Mouse (Mus musculus): ENCODE results near the gene Pop7.

Gene Pop7

GRCm38 (mm10) chr5:137500186-137500585 is 2.1 kb downstream of the Pop7 start:
- no peak for DNase-seq (ENCODE audit: low spot score)

GRCm38 (mm10) chr5:137493831-137494230 is 8.5 kb downstream of the Pop7 start:
- no peak for DNase-seq (ENCODE audit: low spot score)

DNA sequence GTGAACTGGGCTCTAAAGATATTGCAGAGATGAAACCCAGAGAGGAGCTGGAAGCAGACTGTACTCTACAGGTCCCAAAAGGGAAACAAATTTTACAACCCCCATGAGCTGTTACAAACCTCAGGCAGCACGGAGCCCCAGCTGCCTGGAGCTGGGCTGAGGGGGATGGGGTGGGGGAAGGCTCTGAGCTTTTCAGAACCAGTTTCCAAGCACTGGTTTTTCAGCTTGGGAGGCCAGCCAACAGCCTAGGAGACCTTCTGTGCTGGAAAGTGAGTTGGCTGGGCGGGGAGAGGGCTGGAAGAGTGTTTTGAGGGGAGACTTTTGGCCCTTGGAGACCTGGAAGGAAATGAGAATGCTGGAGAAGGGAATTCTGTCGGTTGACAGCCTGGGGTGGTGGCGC is 10.8 kb downstream of the Pop7 start:
- DNase-seq (ENCODE audit: low spot score), result no peak

DNA sequence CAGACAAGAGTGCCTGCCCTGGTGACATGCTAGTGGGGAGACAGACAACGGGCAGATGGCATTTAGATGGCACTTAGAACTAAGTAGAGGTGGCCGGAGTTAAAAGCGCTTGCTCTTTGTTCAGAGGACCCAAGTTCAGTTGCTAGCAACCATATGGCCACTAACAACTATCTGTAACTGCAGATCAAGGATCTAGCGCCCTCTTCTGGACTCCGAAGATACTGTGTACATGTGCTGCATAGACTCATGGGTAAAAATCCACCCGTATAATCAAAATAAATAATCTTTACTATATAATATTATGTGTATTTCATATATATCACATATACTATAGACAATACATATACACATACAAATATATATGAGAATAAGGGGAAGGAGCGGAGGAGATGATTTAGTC is 14.7 kb downstream of the Pop7 start:
- DNase-seq (ENCODE audit: low spot score), result no peak

DNA sequence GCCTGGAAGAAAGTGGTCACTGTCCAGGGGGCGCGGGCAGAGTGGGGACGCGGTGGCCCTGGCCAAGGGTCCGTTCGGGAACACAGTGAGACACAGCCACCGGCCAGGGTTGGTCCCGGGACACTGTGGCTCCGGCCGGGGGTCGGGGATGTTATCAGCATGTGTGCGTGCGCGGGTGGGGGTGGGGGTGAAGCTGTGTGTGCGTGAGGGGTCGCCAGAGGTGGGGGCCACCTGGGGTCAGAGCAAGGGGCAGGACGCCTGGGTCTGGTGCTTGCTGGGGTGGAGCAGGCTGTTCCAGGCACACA is 16.5 kb downstream of the Pop7 start:
- DNase-seq (ENCODE audit: low spot score), result no peak

GRCm38 (mm10) chr5:137485071-137485850 is 17.1 kb downstream of the Pop7 start:
- DNase-seq (ENCODE audit: low spot score), result no peak

GRCm38 (mm10) chr5:137481897-137482296 is 20.4 kb downstream of the Pop7 start:
- DNase-seq (ENCODE audit: low spot score), result peak; percentile 25

- peak; percentile 88 for DNase-seq (ENCODE audit: low spot score)
Measured at GRCm38 (mm10) chr5:137481138-137481537, 21.2 kb downstream of the Pop7 start.

DNA sequence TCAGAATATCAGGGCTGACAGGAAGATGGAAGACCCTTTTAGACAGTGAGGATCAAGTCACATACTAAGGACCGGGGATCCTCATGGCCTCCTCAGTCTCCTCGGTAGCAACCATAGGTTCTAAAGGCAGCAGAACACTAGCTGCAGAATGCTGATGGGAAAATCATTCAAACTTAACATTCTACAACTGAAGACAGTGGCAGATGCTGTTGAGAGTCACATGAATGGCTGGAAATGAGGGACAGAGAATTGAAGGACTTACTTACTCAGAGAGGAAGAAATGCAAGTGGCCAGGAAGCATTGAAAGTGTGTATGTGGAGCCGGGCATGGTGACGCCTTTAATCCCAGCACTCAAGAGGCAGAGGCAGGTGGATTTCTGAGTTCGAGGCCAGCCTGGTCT is 25.4 kb downstream of the Pop7 start, which contains the start of gene Zan:
Gene Zan, minus strand, starts transcription at position 101 of the 400 bp plus-strand sequence.
- no peak for DNase-seq (ENCODE audit: low spot score)

DNA sequence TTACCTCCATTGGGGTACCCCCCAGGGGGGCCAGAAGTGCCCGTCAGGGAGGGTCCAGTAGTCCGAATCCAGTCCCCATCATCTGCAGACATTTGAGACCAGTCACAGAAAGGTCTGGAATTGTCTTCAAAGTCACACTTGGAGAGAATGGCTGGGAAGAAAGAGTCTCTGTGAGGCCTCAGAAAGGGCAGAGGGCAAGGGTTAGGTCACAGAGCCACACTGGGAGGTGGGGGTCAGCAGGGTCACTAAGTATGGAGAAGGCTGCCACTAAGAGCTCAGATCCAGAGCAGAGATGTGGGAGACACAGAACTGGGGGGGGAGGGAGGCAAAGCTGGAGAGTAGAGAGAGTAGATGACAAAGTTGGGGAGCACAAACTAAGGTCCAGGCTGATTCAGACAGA is 28.0 kb downstream of the Pop7 start:
- DNase-seq (ENCODE audit: low spot score), result no peak

DNA sequence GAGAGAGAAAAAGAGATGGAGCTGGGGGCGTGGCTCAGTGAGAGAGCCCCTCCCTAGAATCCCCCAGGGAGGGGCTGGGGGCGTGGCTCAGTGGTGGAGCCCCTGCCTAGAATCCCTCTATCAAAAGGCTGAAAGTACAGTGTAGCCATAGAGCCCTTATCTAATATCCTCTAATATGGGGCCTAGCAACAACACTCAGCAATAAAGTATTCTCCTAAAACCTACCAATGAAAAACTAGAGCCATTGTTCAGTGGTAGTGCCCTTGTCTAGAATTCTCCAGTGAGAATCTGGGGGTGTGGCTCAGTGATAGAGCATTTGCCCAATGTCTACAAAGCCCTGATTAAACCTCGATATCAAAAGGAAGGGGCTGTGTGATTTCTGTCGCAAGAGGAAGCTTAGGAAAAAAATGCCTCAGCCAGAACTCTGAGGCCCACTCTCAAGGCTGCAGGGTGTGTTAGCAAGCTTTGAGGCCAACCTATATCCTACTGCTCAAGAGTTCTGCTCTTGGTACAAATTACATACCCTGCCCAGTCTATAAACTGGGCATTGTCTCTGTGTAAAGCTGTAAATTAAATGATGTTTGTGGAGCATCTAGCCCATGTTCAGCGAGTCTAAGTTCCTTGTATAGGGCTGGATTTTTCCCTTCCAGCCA is 29.9 kb downstream of the Pop7 start:
- no peak for DNase-seq (ENCODE audit: low spot score)

DNA sequence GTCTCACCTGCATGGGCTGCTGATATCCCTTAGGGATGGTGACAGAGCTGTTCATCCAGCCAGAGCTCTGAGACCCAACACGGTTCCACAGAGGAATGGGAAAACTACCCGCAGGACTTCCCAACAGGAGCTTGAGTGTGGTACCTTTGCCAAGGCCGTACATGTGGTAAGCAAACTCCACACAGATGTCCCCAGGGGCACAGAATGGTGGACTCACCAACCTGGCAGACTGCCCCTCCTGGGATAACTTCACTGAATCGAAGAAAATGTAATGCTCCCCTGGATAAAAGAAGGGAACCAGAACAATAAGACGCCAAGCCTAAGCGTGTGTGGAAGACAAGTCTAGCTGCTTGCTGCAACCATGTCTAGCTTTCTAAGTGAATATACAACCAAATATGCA is 35.4 kb downstream of the Pop7 start:
- DNase-seq (ENCODE audit: low spot score), result no peak

DNA sequence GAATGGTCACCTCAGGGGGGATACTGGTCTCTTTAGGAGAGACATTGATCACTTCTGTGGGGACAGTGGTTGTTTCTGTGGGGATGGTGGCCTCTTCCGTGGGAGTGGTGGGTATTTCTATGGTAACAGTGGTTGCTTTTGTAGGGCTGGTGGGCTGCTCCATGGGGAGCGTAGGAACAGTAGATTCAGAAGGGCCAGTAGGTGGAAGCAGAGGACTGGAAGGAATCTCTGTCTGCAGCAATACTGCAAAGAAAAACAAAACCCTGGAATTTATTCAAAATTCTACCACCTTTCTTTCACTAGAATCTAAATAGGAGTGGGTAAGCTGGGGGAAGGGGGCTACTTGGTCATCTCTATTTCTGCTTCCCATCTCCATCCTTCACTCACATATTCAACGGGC is 37.3 kb downstream of the Pop7 start:
- no peak for DNase-seq (ENCODE audit: low spot score)

- DNase-seq (ENCODE audit: low spot score), result no peak
Measured at GRCm38 (mm10) chr5:137455866-137456591, 46.3 kb downstream of the Pop7 start.

- DNase-seq (ENCODE audit: low spot score), result no peak
Measured at GRCm38 (mm10) chr5:137455206-137455605, 47.1 kb downstream of the Pop7 start.

Data from ovary, postnatal 14 days (tissue).